Mouse (Mus musculus) T-helper 1 cell (primary cell): ENCODE results near the gene Il4ra.

Experiments
- in situ Hi-C: fragments of 300-600 bp; cut with MboI, MseI; formaldehyde crosslinking; loops from one replicate; pipeline ENCODE4 v1.15.1; 2025; ENCODE audit warnings: high pct_unique_total_duplicates

The Il4ra gene

GRCm38 (mm10) chr7:125549916-125550315 lies 2.0 kb upstream of the Il4ra start:
- in situ Hi-C loops: loop anchor here (5.0 kb wide), 1 partner anchor 78 kb away; no protein-coding TSS in a partner anchor

DNA sequence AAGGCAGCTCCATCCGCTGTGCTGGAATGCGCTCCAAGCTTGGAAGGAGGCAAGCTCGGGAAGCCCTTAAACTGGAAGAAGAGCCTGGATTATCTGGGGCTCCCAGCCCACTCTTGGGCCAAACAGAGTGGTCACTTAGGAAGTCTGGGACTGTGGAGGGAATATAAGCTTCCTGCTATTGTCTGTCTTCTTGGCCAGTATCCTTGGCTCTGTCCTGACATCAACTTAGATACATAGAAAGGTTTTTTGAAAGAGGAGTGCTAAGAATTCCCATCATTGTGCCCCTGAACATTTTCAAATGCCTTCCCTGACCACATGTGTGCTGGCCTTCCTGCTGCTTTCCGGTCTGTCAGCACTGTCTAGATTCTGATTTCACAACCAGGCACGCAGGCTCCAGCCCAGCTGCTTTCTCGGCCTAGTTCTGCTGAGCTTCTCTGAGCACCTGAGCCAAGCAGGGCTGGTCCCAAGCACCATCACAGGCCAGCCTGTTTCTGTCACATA lies 989 bp upstream of the Il4ra start:
- in situ Hi-C loops: loop anchor here (5.0 kb wide), 1 partner anchor 79 kb away; no protein-coding TSS in a partner anchor

GRCm38 (mm10) chr7:125552851-125553555 lies 1.1 kb downstream of the Il4ra start:
- in situ Hi-C loops: loop anchor here (5.0 kb wide), 1 partner anchor 81 kb away; no protein-coding TSS in a partner anchor

GRCm38 (mm10) chr7:125553653-125554428 lies 1.9 kb downstream of the Il4ra start:
- in situ Hi-C loops: loop anchor here (5.0 kb wide), 1 partner anchor 82 kb away; no protein-coding TSS in a partner anchor

GRCm38 (mm10) chr7:125554456-125555114 lies 2.7 kb downstream of the Il4ra start:
- in situ Hi-C loops: loop anchor here (5.0 kb wide), 1 partner anchor 82 kb away; no protein-coding TSS in a partner anchor

- in situ Hi-C loops: no loop called here
Observed at GRCm38 (mm10) chr7:125555351-125555872, 3.5 kb downstream of the Il4ra start.

DNA sequence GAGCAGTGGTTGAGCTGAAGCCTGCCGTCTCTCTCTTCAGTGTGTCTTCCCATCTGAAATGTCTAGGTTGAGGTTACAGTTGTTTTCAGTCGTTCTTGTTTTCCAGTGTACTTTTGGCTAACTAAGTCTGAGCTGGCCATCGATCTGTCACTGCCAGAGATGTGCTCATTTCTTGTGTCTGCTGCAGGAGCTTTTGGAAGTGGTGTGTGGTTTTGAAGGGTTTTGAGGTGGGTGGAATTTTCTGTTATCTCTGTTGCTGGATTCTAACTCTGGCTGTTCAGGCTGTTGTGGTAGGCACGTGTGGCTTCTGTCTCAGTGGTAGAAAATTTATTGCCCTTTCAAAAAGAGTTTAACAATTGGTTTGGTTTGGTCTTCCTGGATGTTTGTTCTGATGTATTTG lies 4.2 kb downstream of the Il4ra start:
- in situ Hi-C loops: no loop called here

GRCm38 (mm10) chr7:125556865-125557264 lies 4.9 kb downstream of the Il4ra start:
- in situ Hi-C loops: no loop called here

DNA sequence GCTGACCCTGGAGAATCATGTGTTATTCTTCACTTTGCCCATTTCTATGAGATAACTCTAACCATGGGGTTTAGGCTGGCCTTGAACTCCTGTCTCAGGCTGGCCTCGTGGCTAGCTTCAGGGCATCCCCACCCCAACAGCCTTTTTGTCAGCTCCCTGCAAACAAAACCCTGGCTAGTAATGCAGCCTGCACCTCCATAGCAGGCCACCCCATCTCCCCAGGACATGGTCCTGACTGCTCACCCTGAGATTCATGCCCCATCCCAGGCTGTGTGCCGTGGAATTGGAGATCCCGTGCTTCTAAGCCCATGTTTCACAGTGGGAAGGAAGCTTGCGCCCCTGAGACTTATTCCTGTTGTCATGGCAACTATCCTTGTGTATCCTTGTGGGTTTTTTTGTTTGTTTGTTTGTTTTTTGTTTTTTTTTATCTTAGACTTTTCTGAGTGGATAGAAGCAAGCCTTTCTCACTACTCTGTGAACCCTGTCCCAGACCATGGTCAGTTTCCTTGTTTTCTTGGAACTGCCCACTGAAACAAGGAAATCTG lies 6.6 kb downstream of the Il4ra start:
- in situ Hi-C loops: no loop called here

DNA sequence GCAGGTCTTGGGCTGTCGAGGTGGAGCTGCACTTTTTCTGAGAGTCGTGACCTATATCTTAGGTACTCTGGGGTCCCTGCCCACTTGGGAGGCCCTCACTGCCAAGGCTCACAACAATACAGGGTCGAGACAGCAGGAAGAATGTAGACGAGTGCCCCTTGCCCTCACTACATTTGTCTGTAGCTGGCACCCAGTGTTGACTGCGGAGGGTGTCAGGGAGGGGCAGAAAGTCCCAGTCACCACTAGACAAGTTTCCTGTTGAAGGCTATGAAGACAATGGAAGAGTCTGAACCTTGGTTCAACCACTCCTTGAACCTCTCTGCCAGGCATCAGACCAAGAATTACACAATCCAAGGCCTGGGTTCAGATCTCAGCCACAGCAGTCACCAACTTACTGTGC lies 7.1 kb downstream of the Il4ra start:
- in situ Hi-C loops: no loop called here

- in situ Hi-C loops: no loop called here
Observed at GRCm38 (mm10) chr7:125559537-125559936, 7.6 kb downstream of the Il4ra start.

DNA sequence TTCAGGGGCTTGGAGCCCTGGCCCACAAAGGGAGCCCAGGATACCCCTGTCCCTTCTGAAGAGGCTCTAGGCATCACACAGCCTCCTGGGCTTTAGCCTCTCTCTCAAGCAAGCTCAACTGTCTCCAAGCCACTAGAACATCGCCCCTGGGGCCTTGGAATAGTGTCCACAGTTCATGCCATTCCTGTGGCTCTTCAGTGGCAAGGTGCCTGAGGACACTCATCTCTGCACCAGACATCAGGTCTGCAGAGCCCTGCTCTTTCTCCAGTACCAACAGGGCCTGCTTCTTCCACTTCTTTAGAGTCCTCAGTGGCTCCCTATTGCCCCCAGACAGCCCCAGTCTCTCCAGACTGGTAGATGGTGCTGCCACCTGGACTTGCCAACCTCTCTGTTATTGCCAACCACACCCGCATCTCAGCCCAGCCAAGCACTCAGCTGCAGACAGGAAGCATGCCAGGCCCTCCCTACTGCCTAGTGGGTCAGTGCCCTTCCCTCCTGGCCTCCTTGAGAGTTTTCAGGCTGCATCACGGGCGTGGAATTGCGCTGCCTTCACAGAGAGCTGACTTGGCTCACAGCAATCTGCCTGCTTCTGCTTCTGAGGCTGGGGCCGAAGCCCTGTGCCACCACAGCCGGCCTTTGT lies 8.3 kb downstream of the Il4ra start:
- in situ Hi-C loops: no loop called here

GRCm38 (mm10) chr7:125561085-125561690 lies 9.3 kb downstream of the Il4ra start:
- in situ Hi-C loops: no loop called here

DNA sequence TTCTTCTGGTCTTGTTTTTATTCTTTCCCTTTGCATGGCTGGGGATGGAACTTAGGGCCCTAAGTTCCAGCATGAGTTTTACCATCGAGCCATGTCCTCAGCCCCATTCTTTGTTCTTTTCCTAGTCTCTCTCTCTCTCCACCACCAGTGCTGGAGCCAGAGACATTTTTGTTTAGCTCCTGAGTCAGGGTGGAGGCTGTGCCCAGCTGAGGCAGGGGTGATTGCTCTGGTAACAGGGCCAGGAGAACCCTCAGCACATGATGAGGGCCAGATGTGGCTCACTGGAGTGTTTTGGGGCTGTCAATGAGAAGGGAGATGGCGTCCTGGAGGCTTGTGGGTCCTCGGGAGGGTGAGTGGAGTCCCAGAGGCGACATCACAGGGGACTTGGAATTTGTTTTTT lies 10.5 kb downstream of the Il4ra start:
- in situ Hi-C loops: no loop called here

DNA sequence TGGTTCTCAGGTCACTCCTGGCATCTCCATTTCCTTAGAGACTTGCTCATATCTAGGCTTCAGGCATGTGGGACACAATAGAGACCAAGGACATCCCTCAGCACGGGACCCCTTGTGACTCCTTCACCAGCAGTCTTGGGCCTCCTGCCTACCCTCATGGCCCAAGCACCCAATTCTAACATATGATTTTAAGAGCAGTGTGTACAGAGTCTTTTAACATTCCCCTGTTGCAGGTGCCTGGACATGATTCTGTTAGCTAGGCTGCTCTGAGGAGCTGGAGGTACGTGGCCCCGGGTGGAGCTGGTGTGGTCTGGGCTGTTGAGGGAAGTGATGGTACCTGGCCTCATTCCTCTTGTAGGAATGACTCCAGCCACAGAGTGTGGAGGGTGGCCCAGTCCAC lies 11.2 kb downstream of the Il4ra start:
- in situ Hi-C loops: no loop called here

DNA sequence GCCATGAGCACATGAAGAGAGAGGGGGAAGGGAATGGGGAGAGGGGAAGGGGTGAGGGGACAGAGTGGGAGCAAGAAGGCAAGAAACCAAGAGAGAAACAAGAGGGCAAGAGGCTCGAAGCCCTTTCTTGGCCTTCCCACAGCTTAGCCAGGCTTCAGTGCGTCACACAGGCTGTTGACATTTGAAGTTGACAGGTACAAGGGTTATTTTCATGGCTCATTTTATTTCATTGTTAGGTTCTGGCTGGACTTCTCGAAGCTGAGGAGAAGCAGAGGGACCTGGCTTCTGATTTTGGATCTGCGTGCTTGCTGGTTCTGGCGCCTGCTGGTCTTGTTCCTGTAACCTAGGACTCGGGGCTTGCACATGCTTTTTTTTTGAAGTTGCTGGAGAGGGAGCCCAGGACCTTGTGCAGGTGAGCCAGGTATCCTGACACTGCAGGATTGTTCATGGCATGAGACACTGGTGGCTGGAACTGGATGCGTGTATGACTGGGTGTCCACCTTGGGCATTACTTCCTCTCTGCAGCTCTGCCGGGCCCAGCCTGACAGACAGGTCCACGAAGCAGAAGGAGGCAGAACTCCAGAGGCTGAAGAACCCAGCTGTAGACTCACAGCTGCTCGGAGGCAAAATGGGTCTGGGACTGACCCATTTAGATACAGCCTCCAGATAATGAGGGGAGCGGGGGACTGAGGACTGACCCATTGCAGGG lies 12.6 kb downstream of the Il4ra start:
- in situ Hi-C loops: no loop called here

- in situ Hi-C loops: no loop called here
Observed at GRCm38 (mm10) chr7:125565516-125566285, 13.8 kb downstream of the Il4ra start.

GRCm38 (mm10) chr7:125566420-125566819 lies 14.5 kb downstream of the Il4ra start:
- in situ Hi-C loops: no loop called here

GRCm38 (mm10) chr7:125568888-125569287 lies 17.0 kb downstream of the Il4ra start:
- in situ Hi-C loops: no loop called here
